Mouse (Mus musculus): Measurements from ENCODE around the gene Gm13088.
"Not testable (repeated sequence)": the region's sequence is repeated elsewhere in the genome, so short reads cannot be mapped to it uniquely, and the experiment has no call there.

Gene Gm13088

GRCm38 (mm10) chr4:143657146-143657545 is at the start of gene Gm13088:
Gene Gm13088, minus strand, starts transcription at chr4:143657246.
- DNase-seq = not testable (repeated sequence)

GRCm38 (mm10) chr4:143702611-143703010 is 45.6 kb upstream of the Gm13088 start, which contains the start of gene Gm13089:
Gene Gm13089, minus strand, starts transcription at chr4:143702711.
- no peak for DNase-seq

GRCm38 (mm10) chr4:143618101-143618500 is 38.9 kb downstream of the Gm13088 start:
- DNase-seq = not testable (repeated sequence)

GRCm38 (mm10) chr4:143614703-143615102 is 42.3 kb downstream of the Gm13088 start, which contains the start of gene Gm13083:
Gene Gm13083, plus strand, starts transcription at chr4:143615003.
- DNase-seq = not testable (repeated sequence)

GRCm38 (mm10) chr4:143611927-143612326 is 45.1 kb downstream of the Gm13088 start:
- DNase-seq = not testable (repeated sequence)

All from kidney, adult 11 months (tissue).